Mouse (Mus musculus): ENCODE measurements at regions not wholly inside any gene's neighbourhood (a gene's known extent, or its start where the extent isn't known, plus 50 kb on each side); places are given as distances from the start of the nearest gene placed in this dataset.

DNA sequence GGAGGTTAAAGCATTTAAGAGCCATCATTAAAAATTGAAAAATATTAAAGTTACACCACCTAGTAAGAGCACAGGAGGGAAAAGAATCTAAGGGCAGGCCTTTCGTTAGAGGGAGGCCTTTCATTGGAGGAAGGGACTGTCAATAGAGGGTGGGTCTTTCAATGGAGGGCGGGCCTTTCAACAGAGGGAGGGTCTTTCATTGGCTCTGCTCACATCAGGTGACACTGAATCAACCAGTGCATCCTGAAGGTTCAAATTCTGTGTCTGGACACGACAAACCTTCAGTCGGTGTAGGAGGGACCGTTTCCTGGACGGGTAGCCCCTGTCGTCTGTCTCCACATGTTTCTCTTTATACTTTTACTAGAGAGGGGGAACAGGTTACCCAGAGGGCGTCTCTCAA is 172.5 kb upstream of the Kcnab2 start:
- Histone ChIP-seq H3K36me3 (ENCODE audit: control insufficient read depth, insufficient read depth) (no peaks in the 10 kb centered on the region), H3K4me3 (no peak overlapping the region), H3K79me2 (ENCODE audit: control insufficient read depth, insufficient read depth) (no peaks in the 10 kb centered on the region), H3K27me3 (ENCODE audit: control insufficient read depth, insufficient read depth, insufficient read length) (no peaks in the 10 kb centered on the region), H3K4me2 (ENCODE audit: low read depth) (no peak overlapping the region), H3ac (ENCODE audit: control insufficient read depth, insufficient read length) (no peak overlapping the region)
- TF ChIP-seq POLR2AphosphoS2 (IDR thresholded peaks at IDR 0.05; ENCODE audit: insufficient read length, low read depth) (no peak), TCF3 (IDR thresholded peaks at IDR 0.05; ENCODE audit: insufficient read length, low read depth) (no peak), SRF (IDR thresholded peaks at IDR 0.05; ENCODE audit: control insufficient read depth, insufficient read length, low read depth) (no peak), MAX (IDR thresholded peaks at IDR 0.05; ENCODE audit: low read depth) (no peak), REST (IDR thresholded peaks at IDR 0.05; ENCODE audit: insufficient read depth, insufficient read length) (no peak), USF1 (IDR thresholded peaks at IDR 0.05; ENCODE audit: low read depth) (no peak), E2F4 (IDR thresholded peaks at IDR 0.05; ENCODE audit: insufficient read depth) (no peak), MYOD1 (IDR thresholded peaks at IDR 0.05; ENCODE audit: control insufficient read depth in 1 of 3, insufficient read length in 2 of 3, low read depth in 2 of 3) (no peak), TCF12 (IDR thresholded peaks at IDR 0.05; ENCODE audit: insufficient read depth, poor library complexity, severe bottlenecking) (no peak), POLR2A (IDR thresholded peaks at IDR 0.05; ENCODE audit: insufficient read length, low read depth) (no peak)

DNA sequence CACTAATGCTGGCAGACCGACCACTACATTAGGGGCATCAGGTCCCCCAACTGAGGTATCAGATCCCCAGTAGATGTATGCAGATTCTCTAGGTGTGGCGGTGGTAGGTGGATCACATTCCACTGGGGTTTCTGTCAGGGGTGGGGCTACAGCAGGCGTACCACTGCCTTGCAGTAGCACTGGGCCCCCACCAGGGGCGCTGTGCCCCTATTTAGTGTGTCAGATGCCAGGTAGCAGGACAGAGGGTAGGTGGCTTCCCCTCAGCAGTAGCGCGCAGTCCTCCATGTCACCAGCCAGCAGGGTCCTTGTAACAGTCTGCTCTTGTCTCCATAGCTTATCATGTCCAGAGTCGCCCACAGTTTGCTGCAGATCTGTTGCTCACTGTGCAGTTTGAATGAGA is 169.9 kb upstream of the Kcnab2 start:
- TF ChIP-seq CEBPB (IDR thresholded peaks at IDR 0.05; ENCODE audit: insufficient read depth, poor library complexity, severe bottlenecking) (no peak), POLR2AphosphoS2 (IDR thresholded peaks at IDR 0.05; ENCODE audit: insufficient read length, low read depth) (no peak), TCF12 (IDR thresholded peaks at IDR 0.05; ENCODE audit: insufficient read depth, poor library complexity, severe bottlenecking) (no peak), POLR2A (IDR thresholded peaks at IDR 0.05; ENCODE audit: insufficient read length, low read depth) (no peak), SRF (IDR thresholded peaks at IDR 0.05; ENCODE audit: control insufficient read depth, insufficient read length, low read depth) (no peak), USF1 (IDR thresholded peaks at IDR 0.05; ENCODE audit: low read depth) (no peak), MAX (IDR thresholded peaks at IDR 0.05; ENCODE audit: low read depth) (no peak), E2F4 (IDR thresholded peaks at IDR 0.05; ENCODE audit: insufficient read depth) (no peak), REST (IDR thresholded peaks at IDR 0.05; ENCODE audit: insufficient read depth, insufficient read length) (no peak), MYOD1 (IDR thresholded peaks at IDR 0.05; ENCODE audit: control insufficient read depth in 1 of 3, insufficient read length in 2 of 3, low read depth in 2 of 3) (no peak), TCF3 (IDR thresholded peaks at IDR 0.05; ENCODE audit: insufficient read length, low read depth) (no peak), MYOG (IDR thresholded peaks at IDR 0.05; ENCODE audit: control insufficient read depth in 1 of 3, insufficient read depth in 1 of 3, insufficient read length in 2 of 3, low read depth in 2 of 3) (no peak)
- no peaks in the 10 kb centered on the region for H3K36me3 ChIP-seq (ENCODE audit: control insufficient read depth, insufficient read depth)
- no peak overlapping the region for H3ac ChIP-seq (ENCODE audit: control insufficient read depth, insufficient read length)
- H3K79me2 ChIP-seq (ENCODE audit: control insufficient read depth, insufficient read depth): no peaks in the 10 kb centered on the region
- H3K4me3 ChIP-seq: no peak overlapping the region
- no peaks in the 10 kb centered on the region for H3K27me3 ChIP-seq (ENCODE audit: control insufficient read depth, insufficient read depth, insufficient read length)
- no peak overlapping the region for H3K4me2 ChIP-seq (ENCODE audit: low read depth)

DNA sequence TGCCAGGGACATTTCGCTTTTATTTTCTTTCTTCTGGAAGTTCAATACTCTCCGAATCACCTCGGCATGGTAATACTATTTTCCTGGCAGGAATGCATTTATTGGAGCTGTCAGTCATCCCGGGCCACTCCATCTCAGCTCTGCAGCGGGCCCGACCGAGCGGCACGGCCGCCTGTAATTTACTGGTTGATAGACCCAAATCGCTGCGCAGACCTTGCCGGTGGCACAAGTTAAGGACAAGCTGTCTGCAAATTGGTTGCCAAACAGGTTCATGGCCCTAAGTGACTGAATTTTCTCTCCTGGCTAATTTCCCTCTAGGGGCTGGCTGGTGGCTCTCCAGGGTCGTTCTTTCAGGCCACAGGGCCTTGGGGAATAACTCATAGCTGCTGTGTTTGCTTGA is 169.4 kb upstream of the Kcnab2 start:
- H3K36me3 ChIP-seq (ENCODE audit: control insufficient read depth, insufficient read depth): no peaks in the 10 kb centered on the region

DNA sequence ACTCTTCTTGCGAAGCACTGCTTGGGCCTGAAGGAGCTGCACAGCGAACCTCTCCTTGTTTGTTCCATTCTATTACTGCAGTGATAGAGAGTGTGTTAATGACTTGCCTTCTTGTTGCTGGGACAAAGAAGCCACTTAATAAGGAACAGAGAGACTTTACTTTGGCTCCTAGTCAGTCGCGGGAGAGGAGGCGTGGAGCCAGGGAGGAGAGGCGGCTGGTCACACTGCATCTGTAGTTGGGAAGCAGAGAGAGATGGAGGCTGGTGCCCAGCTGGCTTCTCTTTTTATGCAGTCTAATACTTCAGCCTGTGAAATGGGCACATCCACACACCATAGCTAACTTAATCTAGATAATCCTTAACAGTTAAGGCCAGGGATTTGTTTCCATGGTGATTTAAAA is 159.4 kb upstream of the Kcnab2 start:
- Histone ChIP-seq H3K4me2 (ENCODE audit: low read depth) (no peak overlapping the region), H3K27me3 (ENCODE audit: control insufficient read depth, insufficient read depth, insufficient read length) (no peaks in the 10 kb centered on the region), H3K79me2 (ENCODE audit: control insufficient read depth, insufficient read depth) (no peaks in the 10 kb centered on the region), H3K4me3 (no peak overlapping the region), H3ac (ENCODE audit: control insufficient read depth, insufficient read length) (no peak overlapping the region), H3K36me3 (ENCODE audit: control insufficient read depth, insufficient read depth) (no peaks in the 10 kb centered on the region)
- TF ChIP-seq USF1 (IDR thresholded peaks at IDR 0.05; ENCODE audit: low read depth) (no peak), E2F4 (IDR thresholded peaks at IDR 0.05; ENCODE audit: insufficient read depth) (no peak), TCF12 (IDR thresholded peaks at IDR 0.05; ENCODE audit: insufficient read depth, poor library complexity, severe bottlenecking) (no peak), CEBPB (IDR thresholded peaks at IDR 0.05; ENCODE audit: insufficient read depth, poor library complexity, severe bottlenecking) (no peak), MYOD1 (IDR thresholded peaks at IDR 0.05; ENCODE audit: control insufficient read depth in 1 of 3, insufficient read length in 2 of 3, low read depth in 2 of 3) (no peak), POLR2AphosphoS2 (IDR thresholded peaks at IDR 0.05; ENCODE audit: insufficient read length, low read depth) (no peak), MYOG (IDR thresholded peaks at IDR 0.05; ENCODE audit: control insufficient read depth in 1 of 3, insufficient read depth in 1 of 3, insufficient read length in 2 of 3, low read depth in 2 of 3) (no peak), SRF (IDR thresholded peaks at IDR 0.05; ENCODE audit: control insufficient read depth, insufficient read length, low read depth) (no peak), POLR2A (IDR thresholded peaks at IDR 0.05; ENCODE audit: insufficient read length, low read depth) (no peak), MAX (IDR thresholded peaks at IDR 0.05; ENCODE audit: low read depth) (no peak), REST (IDR thresholded peaks at IDR 0.05; ENCODE audit: insufficient read depth, insufficient read length) (no peak), TCF3 (IDR thresholded peaks at IDR 0.05; ENCODE audit: insufficient read length, low read depth) (no peak)

More for the DNA sequence above, 169.4 kb upstream of the Kcnab2 start:
- TF ChIP-seq REST (IDR thresholded peaks at IDR 0.05; ENCODE audit: insufficient read depth, insufficient read length): no peak
- no peak for TF ChIP-seq POLR2AphosphoS2 (IDR thresholded peaks at IDR 0.05; ENCODE audit: insufficient read length, low read depth)
- no peak for TF ChIP-seq SRF (IDR thresholded peaks at IDR 0.05; ENCODE audit: control insufficient read depth, insufficient read length, low read depth)
- TF ChIP-seq E2F4 (IDR thresholded peaks at IDR 0.05; ENCODE audit: insufficient read depth): no peak
- TF ChIP-seq POLR2A (IDR thresholded peaks at IDR 0.05; ENCODE audit: insufficient read length, low read depth): no peak
- no peak for TF ChIP-seq MYOD1 (IDR thresholded peaks at IDR 0.05; ENCODE audit: control insufficient read depth in 1 of 3, insufficient read length in 2 of 3, low read depth in 2 of 3)
- TF ChIP-seq TCF12 (IDR thresholded peaks at IDR 0.05; ENCODE audit: insufficient read depth, poor library complexity, severe bottlenecking): no peak
- no peak for TF ChIP-seq TCF3 (IDR thresholded peaks at IDR 0.05; ENCODE audit: insufficient read length, low read depth)
- no peak for TF ChIP-seq MAX (IDR thresholded peaks at IDR 0.05; ENCODE audit: low read depth)
- TF ChIP-seq CEBPB (IDR thresholded peaks at IDR 0.05; ENCODE audit: insufficient read depth, poor library complexity, severe bottlenecking): no peak
- TF ChIP-seq USF1 (IDR thresholded peaks at IDR 0.05; ENCODE audit: low read depth): no peak
- no peak for TF ChIP-seq MYOG (IDR thresholded peaks at IDR 0.05; ENCODE audit: control insufficient read depth in 1 of 3, insufficient read depth in 1 of 3, insufficient read length in 2 of 3, low read depth in 2 of 3)
- no peak overlapping the region for H3K4me3 ChIP-seq
- no peak overlapping the region for H3ac ChIP-seq (ENCODE audit: control insufficient read depth, insufficient read length)
- no peaks in the 10 kb centered on the region for H3K79me2 ChIP-seq (ENCODE audit: control insufficient read depth, insufficient read depth)
- H3K27me3 ChIP-seq (ENCODE audit: control insufficient read depth, insufficient read depth, insufficient read length): no peaks in the 10 kb centered on the region
- no peak overlapping the region for H3K4me2 ChIP-seq (ENCODE audit: low read depth)

Measured in myocyte (in vitro differentiated cells).